Mouse (Mus musculus) cerebellum, postnatal 36 days (tissue): Measurements from ENCODE around the gene Eci2.
"Not testable (repeated sequence)": the region's sequence is repeated elsewhere in the genome, so short reads cannot be mapped to it uniquely, and the experiment has no call there.

Experiments used
- DNase-seq, 2 experiments: peaks; one replicate each; pipeline ENCODE4 v3.0.0; 2021 to 2022; ENCODE audit warnings: mixed read lengths in 2 of 2

Gene Eci2

DNA sequence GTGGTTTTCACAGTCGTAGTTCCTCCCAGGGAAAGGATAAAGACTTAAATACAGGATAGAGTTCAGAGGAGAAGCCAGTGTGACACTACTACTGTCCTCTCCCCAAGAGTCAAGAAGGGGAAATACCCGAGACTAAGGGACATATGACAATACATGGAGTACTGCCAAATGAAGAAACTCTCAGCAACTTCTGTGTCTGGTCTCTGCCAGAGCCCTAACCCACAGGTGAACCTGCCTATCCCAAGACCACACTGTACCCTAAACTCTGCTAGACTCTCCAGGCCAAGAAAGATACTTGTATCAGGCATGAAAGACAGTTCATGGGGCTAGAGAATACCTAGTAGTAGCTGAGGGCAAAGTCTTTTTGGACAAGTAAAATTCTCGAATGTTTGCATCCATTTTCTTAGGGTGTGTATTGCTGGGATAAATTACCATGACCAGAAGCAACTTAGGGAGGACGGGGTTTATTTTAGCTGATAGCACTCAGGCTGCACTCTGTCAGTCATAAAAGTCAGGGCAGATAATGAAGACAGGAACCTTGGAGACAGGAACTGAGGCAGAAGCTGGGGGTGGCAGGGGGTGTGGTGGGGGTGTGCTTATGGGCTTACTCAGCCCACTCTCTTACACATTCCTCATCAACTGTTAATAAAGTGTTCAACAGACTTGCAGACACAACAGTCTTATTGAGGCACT lies 35.2 kb downstream of the Eci2 start:
- no peak for DNase-seq

DNA sequence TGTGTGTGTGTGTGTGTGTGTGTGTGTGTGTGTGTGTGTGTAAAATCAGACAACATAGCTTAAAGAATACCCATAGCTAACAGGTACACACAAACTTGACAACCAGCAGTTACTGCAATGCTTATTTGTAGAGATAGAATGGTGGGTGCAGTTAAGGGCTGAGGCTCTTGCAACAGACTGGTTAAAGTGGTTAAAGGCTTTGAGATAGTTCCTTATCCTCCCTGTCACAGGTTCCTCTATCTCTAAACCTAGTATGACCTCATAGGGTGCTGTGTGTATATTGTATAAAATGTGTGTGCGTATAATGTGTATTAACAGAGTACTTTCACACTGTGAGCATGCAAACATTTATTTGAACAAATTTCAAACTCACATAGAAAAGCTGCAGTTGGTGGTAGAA lies 43.4 kb downstream of the Eci2 start:
- not testable (repeated sequence) for DNase-seq

DNA sequence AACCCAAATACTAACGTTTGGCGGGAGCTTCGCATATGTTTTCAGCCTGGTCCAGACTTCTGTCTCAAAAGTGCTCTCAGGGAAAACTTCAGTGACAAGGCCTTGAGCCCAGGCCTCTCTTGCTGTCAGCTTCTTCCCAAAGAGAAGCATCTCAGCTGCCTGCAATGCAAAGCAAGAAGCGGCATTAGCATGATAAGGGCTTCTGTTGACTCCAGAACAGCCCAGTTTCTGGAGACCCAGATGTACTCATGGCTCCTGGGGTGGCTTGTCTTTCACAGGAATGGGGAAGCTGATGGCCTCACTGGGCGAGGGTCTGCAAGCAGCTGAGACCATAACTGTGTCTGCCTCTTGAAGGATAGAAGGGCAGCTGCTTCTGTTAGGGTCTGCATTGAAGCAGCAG lies 48.3 kb downstream of the Eci2 start:
- not testable (repeated sequence) for DNase-seq

DNA sequence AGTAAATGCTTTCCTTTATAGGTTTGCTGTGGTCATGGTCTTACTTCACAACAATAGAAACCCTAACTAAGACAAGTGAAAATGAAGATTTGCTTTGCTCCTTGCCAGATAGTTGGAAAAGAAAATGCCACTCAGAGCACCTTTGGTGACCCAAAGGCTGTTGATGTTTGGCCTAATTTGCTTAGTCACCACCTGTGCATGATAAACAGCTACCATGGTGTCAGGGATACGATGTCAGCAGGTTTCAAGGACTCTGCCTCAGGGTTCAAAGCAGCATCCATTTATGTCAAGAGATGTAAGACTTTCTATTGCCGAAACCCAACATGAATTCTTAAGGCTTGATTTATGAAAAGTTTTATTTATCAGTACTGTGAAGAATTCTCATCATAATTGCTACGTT lies 49.5 kb downstream of the Eci2 start:
- DNase-seq: no peak

DNA sequence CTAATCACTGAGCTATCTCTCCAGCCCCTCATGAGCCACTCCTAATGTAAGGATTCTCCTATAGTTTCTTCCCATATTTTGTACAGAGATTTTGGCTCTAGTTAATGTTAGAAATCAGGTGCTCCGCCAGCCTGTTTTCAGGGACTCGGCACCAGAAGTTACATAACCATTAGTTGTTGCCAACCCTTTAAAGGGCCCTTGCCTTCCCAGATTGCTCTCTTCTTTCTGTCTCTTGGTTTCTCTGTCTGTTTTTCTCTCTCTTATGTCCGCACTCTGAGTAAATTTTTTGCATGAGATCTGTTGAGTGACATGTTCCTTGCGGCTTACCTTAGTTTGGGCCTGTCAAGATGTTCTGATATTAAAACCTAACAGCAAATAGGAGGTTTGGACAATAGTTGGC lies 50.8 kb downstream of the Eci2 start:
- no peak for DNase-seq

DNA sequence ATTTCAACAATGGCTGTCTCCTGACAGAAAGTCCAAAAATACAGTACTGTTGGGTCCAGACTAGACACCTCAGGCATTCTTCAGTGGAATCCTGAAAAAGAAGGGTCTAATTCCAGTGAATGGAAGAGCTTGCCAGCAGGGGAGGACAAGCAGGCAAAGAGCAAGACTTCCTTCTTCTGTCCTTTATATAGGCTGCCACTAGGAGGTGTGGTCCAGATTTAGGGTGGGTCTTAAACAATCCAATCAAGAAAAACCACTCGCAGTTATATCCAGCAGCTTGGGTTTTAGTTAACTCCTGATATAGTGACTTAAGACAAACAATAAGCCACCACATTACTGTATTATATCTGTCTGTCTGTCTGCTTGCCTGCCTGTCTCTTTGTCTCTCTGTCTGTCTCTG lies 53.1 kb downstream of the Eci2 start:
- no peak for DNase-seq

DNA sequence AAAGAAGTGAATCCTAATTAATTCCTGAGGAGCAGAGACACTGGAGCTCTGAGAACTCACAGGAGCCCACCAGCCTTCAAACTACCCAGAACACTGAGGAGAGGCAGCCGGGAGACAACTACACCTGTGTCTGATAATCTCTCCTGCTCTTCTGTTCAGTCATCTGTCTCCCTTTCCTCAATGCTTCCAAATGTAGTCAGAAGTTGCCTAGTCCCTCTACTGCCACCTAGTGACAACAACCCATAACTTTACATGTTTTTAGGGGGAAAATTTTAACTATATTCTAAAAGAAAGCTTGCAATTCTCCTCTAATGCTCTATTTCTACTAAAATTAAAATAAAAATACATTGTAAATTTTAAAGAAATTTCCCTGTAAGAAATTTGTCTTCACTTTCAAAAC lies 53.7 kb downstream of the Eci2 start:
- DNase-seq: no peak

- DNase-seq: not testable (repeated sequence)
Measured at GRCm38 (mm10) chr13:34972456-34972855, 54.4 kb downstream of the Eci2 start.

GRCm38 (mm10) chr13:34965647-34966046 lies 61.2 kb downstream of the Eci2 start:
- not testable (repeated sequence) for DNase-seq

GRCm38 (mm10) chr13:34964866-34965265 lies 62.0 kb downstream of the Eci2 start:
- DNase-seq: no peak

GRCm38 (mm10) chr13:34964419-34964818 lies 62.5 kb downstream of the Eci2 start:
- no peak for DNase-seq

DNA sequence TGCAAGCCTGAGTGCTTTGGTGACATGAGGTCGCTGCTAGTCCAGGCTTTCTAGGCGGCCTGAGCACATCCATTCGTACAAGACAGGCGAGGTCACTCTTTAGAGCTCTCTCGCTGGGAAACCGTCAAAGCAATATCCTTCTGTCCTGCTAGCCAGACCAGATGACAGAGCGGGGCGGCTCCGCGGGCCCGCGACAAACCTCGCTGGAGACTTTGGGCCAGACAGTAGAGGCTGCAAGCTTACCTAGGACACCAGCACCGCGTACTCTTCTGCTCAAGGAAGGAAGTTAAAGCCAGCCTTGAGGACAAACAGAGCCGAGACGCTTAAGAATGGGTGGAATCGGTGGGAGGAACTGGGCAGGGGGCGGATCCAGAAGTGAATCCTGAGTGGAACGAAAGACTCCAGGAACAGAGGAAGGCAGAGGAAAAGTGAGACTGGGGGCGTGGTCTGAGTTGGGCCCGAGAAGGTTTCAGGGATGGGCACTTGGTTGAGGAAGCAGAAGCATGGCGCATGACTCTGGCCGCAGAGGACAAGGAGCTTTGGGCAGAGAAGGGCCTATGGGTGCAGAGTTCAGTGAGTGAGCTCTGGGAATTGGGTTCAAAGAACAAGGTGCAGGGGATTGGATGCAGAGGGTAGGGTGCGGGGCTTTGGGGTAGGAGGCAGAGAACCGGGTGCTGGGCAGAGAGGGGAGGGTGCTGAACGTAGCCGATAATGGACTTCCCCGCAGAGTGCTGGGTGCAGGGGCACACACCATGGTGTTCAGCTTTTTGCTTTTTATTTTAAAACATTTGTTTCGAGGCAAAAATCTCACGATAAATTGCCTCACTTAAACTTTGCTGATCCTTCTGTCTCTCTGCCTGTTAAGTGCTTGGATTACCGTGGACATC lies 63.1 kb downstream of the Eci2 start, which contains the start of gene Eci3:
Gene Eci3 (minus strand): TSS at position 300 of the 887 bp plus-strand sequence.
- DNase-seq: no peak

GRCm38 (mm10) chr13:34960996-34961770 lies 65.7 kb downstream of the Eci2 start:
- DNase-seq: no peak

DNA sequence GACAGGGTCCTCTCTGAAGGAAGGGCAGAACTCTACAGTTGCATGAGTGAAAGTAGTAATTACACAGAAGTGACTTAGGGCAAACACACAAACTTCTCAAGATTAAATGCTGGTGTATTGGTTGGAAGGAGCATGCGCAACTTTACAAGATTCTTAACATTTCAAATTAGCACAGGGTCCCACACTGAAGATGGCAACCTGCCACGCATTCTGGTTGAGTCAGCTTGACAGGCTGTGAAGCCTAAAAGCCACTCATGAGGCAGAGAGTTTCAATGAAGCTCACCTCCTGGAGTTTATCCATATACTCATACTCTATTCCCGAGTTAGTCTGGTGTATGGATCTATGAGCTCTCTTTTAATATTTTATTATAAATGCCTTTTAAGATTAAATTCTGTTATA lies 68.7 kb downstream of the Eci2 start:
- not testable (repeated sequence) for DNase-seq

- DNase-seq: no peak
Measured at GRCm38 (mm10) chr13:34956901-34957300, 70.0 kb downstream of the Eci2 start.

GRCm38 (mm10) chr13:34951437-34951836 lies 75.5 kb downstream of the Eci2 start:
- DNase-seq: not testable (repeated sequence)

- no peak for DNase-seq
Measured at GRCm38 (mm10) chr13:34942370-34942769, 84.5 kb downstream of the Eci2 start.

- DNase-seq: no peak
Measured at GRCm38 (mm10) chr13:34934931-34935644, 91.8 kb downstream of the Eci2 start.
